Mouse (Mus musculus) intestine, embryonic 14.5 days (tissue): Measurements from ENCODE around the gene Scgb2b21. TPM values are rescaled to one million over a fixed set of nuclear protein-coding genes. Genes with fewer than 3 reads are reported as not detected.
A peak's percentile ranks its signal among the peaks of the same experiment; 100 is the strongest.
"Not testable (repeated sequence)": the region's sequence is repeated elsewhere in the genome, so short reads cannot be mapped to it uniquely, and the experiment has no call there.

Experiments used
- ATAC-seq: fragments of 200-750 bp; cut with Nextera tagmentation; replicated peaks from 2 replicates; pipeline ENCODE4 v1.8.0; 2017; ENCODE audit warnings: low read depth, moderate number of reproducible peaks, moderate TSS enrichment, moderate library complexity; ENCODE audit not compliant: low FRiP score, low TSS enrichment
- DNase-seq: peaks from one replicate; pipeline ENCODE4 v3.0.0-alpha.2; 2018; ENCODE audit warnings: low spot score
- H3K27ac ChIP-seq: fragments of 300-500 bp; sonication (generic); 2 replicates; pipeline ENCODE4 v1.5.1; 2014; ENCODE audit warnings: low read depth, mild to moderate bottlenecking, control low read depth
- H3K27me3 ChIP-seq: fragments of 300-500 bp; sonication (generic); replicated peaks from 2 replicates; pipeline ENCODE4 v1.6.1; 2014; ENCODE audit warnings: low read length, control low read depth; ENCODE audit not compliant: control insufficient read depth, insufficient read depth
- H3K36me3 ChIP-seq: fragments of 300-500 bp; sonication (generic); 2 replicates; pipeline ENCODE4 v1.6.1; 2014; ENCODE audit warnings: low read length, control low read depth; ENCODE audit not compliant: control insufficient read depth, insufficient read depth
- H3K4me1 ChIP-seq: fragments of 300-500 bp; sonication (generic); replicated peaks from 2 replicates; pipeline ENCODE4 v1.6.1; 2014; ENCODE audit warnings: low read length, control low read depth, mixed read lengths; ENCODE audit not compliant: control insufficient read depth, insufficient read depth
- H3K4me2 ChIP-seq: fragments of 300-500 bp; sonication (generic); 2 replicates; pipeline ENCODE4 v1.6.1; 2014; ENCODE audit warnings: low read length
- H3K4me3 ChIP-seq: fragments of 300-500 bp; sonication (generic); 2 replicates; pipeline ENCODE4 v1.5.1; 2014; ENCODE audit warnings: low read depth, low read length, control low read depth, mixed read lengths
- H3K9ac ChIP-seq: fragments of 300-500 bp; sonication (generic); 2 replicates; pipeline ENCODE4 v1.6.1; 2014; ENCODE audit warnings: mild to moderate bottlenecking, low read length
- H3K9me3 ChIP-seq: fragments of 300-500 bp; sonication (generic); 2 replicates; pipeline ENCODE4 v1.6.1; 2016; ENCODE audit warnings: low read length, control low read depth; ENCODE audit not compliant: control insufficient read depth
- WGBS: fragments of 180-500 bp; shearing (Covaris S2); extraction: QIAGEN DNeasy Blood & Tissue Kit; methylation state at CpG from one replicate; pipeline ENCODE4 v1.1.7; 2014; 5-methylcytosine and 5-hydroxymethylcytosine counted together
- polyA plus RNA-seq: library from polyadenylated mRNA; unstranded; fragments of >200 nt; fragmentation: Nextera tagmentation; extraction: Ambion mirVana; gene quantifications from 2 replicates; pipeline ENCODE4 v1.2.1, GENCODE M21; 2014

Scgb2b21 gene
- polyA plus RNA-seq, result not detected in 2 replicates

DNA sequence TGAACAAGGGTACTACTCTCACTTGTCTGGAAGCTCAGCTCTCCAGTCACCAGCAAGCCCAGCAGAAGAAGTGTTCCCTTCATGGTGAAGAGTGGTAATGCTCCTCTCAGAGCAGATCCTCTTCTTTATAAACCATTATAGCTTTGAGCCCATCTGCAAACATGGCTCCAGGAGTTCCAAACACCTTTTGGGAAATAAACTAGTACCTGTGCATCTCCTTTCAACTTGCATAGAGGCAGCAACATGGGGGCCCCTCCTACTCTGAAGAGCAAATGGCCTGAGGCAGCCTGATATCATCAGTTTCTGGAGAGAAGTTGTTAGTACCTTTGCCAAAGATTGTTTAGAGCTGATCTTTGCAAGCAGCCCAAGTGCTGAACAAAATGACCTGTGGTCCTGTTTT is at the start of gene Scgb2b21:
Gene Scgb2b21 (minus strand): TSS at position 101 of the 400 bp plus-strand sequence.
- DNase-seq (no peak), ATAC-seq (no peak)
- Histone ChIP-seq H3K4me3 (no peak within 1 kb of the TSS), H3K4me2 (no peak within 1 kb of the TSS), H3K27me3 (no peaks in the 10 kb centered on the region), H3K9ac (no peak within 1 kb of the TSS), H3K27ac (no peak within 1 kb of the TSS), H3K4me1 (no peaks in the 10 kb centered on the region), H3K36me3 (no peaks in the 10 kb centered on the region), H3K9me3 (peaks cover 10% of the 10 kb centered on the region; the same call in 1 of the 2 replicates)

GRCm38 (mm10) chr7:33543420-33543819 is 23.2 kb upstream of the Scgb2b21 start:
- H3K27me3 ChIP-seq, ATAC-seq, H3K9me3 ChIP-seq, H3K27ac ChIP-seq, H3K9ac ChIP-seq, H3K4me2 ChIP-seq, H3K4me3 ChIP-seq, H3K36me3 ChIP-seq, H3K4me1 ChIP-seq: not testable (repeated sequence)
- DNase-seq, result peak; percentile 50
- 92% methylated on average over 12 of the region's 12 CpGs for WGBS

Other genes with a start within 250 kb of the Scgb2b21 start
- not detected in 2 replicates for gene Scgb2b19, start 240.1 kb downstream of the Scgb2b21 start, polyA plus RNA-seq
- gene Scgb1b19, start 233.2 kb downstream of the Scgb2b21 start, polyA plus RNA-seq, result not detected in 2 replicates
- gene Scgb2b20, start 154.1 kb downstream of the Scgb2b21 start, polyA plus RNA-seq, result not detected in 2 replicates
- not detected in 2 replicates for gene Scgb1b20, start 147.2 kb downstream of the Scgb2b21 start, polyA plus RNA-seq
- gene Scgb2b24, start 218.9 kb upstream of the Scgb2b21 start, polyA plus RNA-seq, result not detected in 2 replicates
- not detected in 2 replicates for gene Scgb1b24, start 223.3 kb upstream of the Scgb2b21 start, polyA plus RNA-seq